Mouse (Mus musculus) heart, adult 2 months (tissue): ENCODE measurements around the gene Irs3. TPM values are rescaled to one million over a fixed set of nuclear protein-coding genes. Genes with fewer than 3 reads are reported as not detected.

Source experiments
- DNase-seq, 2 experiments: peaks; one replicate each; pipeline ENCODE4 v3.0.0; 2021
- H3K27ac ChIP-seq: fragments of 200-600 bp; 2 replicates; pipeline ENCODE4 v1.8.1; 2022
- H3K27me3 ChIP-seq: fragments of 200-500 bp; 2 replicates; pipeline ENCODE4 v1.6.1; 2012; ENCODE audit warnings: mild to moderate bottlenecking, low read length, inconsistent platforms, mixed read lengths; ENCODE audit not compliant: control insufficient read depth, insufficient read depth
- H3K36me3 ChIP-seq: fragments of 200-500 bp; 2 replicates; pipeline ENCODE4 v1.6.1; 2012; ENCODE audit warnings: low read length, inconsistent platforms; ENCODE audit not compliant: control insufficient read depth, insufficient read depth
- H3K4me1 ChIP-seq: fragments of 200-500 bp; 2 replicates; pipeline ENCODE4 v1.6.1; 2011; ENCODE audit warnings: low read length; ENCODE audit not compliant: control insufficient read depth, insufficient read depth
- H3K4me3 ChIP-seq: fragments of 200-600 bp; 2 replicates; pipeline ENCODE4 v1.8.1; 2022
- H3K79me2 ChIP-seq: fragments of 200-500 bp; replicated peaks from 2 replicates; pipeline ENCODE4 v1.6.1; 2012; ENCODE audit warnings: mild to moderate bottlenecking, inconsistent platforms, low read length, moderate library complexity, mixed read lengths; ENCODE audit not compliant: control insufficient read depth, insufficient read depth
- H3K9ac ChIP-seq: fragments of 200-500 bp; 2 replicates; pipeline ENCODE4 v1.6.1; 2012; ENCODE audit warnings: low read depth, mild to moderate bottlenecking, control low read depth, inconsistent platforms, low read length, mixed read lengths
- CTCF ChIP-seq: fragments of 200-600 bp; IDR thresholded peaks from 2 replicates; pipeline ENCODE4 v1.8.1; 2022; ENCODE audit warnings: antibody characterized with exemption, mild to moderate bottlenecking, moderate library complexity
- EP300 ChIP-seq: fragments of 200-500 bp; IDR thresholded peaks from 2 replicates; pipeline ENCODE4 v1.6.1; 2011; ENCODE audit warnings: low read depth, low read length, control low read depth; ENCODE audit not compliant: insufficient read depth
- POLR2A ChIP-seq: fragments of 200-500 bp; IDR thresholded peaks from 2 replicates; pipeline ENCODE4 v1.6.1; 2011; ENCODE audit warnings: mild to moderate bottlenecking, low read depth, low read length, control low read depth; ENCODE audit not compliant: insufficient read depth
- WGBS: fragments of 180-500 bp; shearing (Covaris S2); methylation state at CpG from one replicate; pipeline ENCODE4 v1.1.7; 2018; 5-methylcytosine and 5-hydroxymethylcytosine counted together
- intact Hi-C: fragments of 180-260 bp; cut with DNase I; formaldehyde crosslinking; loops from one replicate; pipeline ENCODE4 v1.15.1; 2025
- polyA plus RNA-seq: library from polyadenylated mRNA; depleted of rRNA; stranded (reverse); fragments of >200 nt; gene quantifications from 2 replicates; pipeline ENCODE4 v1.2.3, GENCODE M21; 2012
- total RNA-seq, 2 experiments: library from RNA; stranded (reverse); gene quantifications; 2 replicates each; pipeline ENCODE4 v1.2.3; 2021

Gene Irs3
- total and polyA plus RNA-seq, 3 experiments = 0.34 to 2.2 (median 0.73) TPM

DNA sequence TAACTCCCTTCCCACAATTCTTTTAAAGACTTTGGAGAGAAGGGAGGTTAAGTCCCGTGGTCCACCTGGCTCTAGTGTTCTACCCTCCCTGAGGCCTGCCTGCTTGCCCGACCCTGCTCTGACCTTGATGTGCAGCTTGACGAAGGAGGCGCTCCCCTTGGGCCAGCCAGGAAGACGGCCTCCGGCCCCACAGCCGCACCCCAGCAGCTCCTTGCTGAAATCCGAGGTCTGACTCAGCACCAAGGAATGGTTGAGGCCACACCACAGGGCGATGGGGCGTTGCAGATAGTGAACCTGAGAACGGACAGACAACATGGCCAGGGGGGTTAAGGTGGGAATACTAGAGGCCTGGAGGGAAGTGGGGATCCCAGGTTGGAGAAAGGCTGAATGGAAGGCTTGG, 32.0 kb downstream of the Irs3 start, which contains the start of gene Pcolce:
Gene Pcolce, minus strand, starts transcription at position 235 of the 400 bp plus-strand sequence.
- Histone ChIP-seq H3K4me3 (no peak within 1 kb of the TSS), H3K9ac (no peak within 1 kb of the TSS), H3K27ac (peak within 1 kb of the TSS; percentile 20; the same call in 1 of the 2 replicates), H3K36me3 (no peaks in the 10 kb centered on the region), H3K79me2 (no peaks in the 10 kb centered on the region), H3K4me1 (peaks cover 10% of the 10 kb centered on the region), H3K27me3 (no peaks in the 10 kb centered on the region)
- TF ChIP-seq POLR2A (no peak), EP300 (no peak), CTCF (no peak)
- DNase-seq = peak; percentile 54 to 63
- 52% methylated on average over 11 of the region's 11 CpGs for WGBS
- intact Hi-C loops = no loop called here

DNA sequence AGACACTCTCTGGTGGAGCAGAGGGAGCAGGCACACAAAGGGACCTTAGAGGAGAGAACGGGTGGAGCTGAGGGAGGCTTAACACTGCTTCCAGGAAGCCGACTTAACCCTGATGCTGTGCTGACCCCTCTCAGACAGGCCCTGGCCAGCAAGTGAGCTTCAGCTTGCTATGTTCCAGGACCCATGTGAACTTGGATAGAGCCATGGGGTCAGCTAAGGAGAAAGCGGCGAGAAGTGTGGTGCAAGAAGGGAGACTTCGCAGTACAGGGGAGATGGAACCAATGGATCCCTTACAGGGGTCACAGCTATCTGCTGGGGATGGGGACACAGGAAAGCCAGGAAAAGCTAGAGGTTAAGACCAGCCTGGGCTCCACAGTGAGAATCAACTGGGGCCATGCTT, 32.4 kb downstream of the Irs3 start:
- WGBS = 72% methylated on average over 5 of the region's 5 CpGs
- no peak overlapping the region for H3K4me3 ChIP-seq
- peaks cover 10% of the 10 kb centered on the region for H3K4me1 ChIP-seq
- no peaks in the 10 kb centered on the region for H3K27me3 ChIP-seq
- H3K27ac ChIP-seq = peak overlapping the region; percentile 20; the same call in 1 of the 2 replicates
- H3K79me2 ChIP-seq = no peaks in the 10 kb centered on the region
- TF ChIP-seq POLR2A (0 out of 2 replicates have a peak, but pooled peaks have one; percentile 31), EP300 (no peak)
- H3K9ac ChIP-seq = no peak overlapping the region
- DNase-seq = peak; percentile 41 to 47
- intact Hi-C loops = no loop called here
- H3K36me3 ChIP-seq = no peaks in the 10 kb centered on the region

GRCm38 (mm10) chr5:137611245-137611602, 34.3 kb downstream of the Irs3 start:
- TF ChIP-seq EP300 (no peak), CTCF (no peak), POLR2A (peak; percentile 51; the same call in 1 of the 2 replicates)
- DNase-seq = peak; percentile 81 to 82
- no peaks in the 10 kb centered on the region for H3K27me3 ChIP-seq
- peak overlapping the region; percentile 61 for H3K9ac ChIP-seq
- intact Hi-C loops = no loop called here
- peak overlapping the region; percentile 43 for H3K4me3 ChIP-seq
- H3K27ac ChIP-seq = peak overlapping the region; percentile 78
- H3K79me2 ChIP-seq = no peaks in the 10 kb centered on the region
- H3K4me1 ChIP-seq = peaks cover 10% of the 10 kb centered on the region
- no peaks in the 10 kb centered on the region for H3K36me3 ChIP-seq
- 4% methylated on average over 6 of the region's 6 CpGs for WGBS

GRCm38 (mm10) chr5:137610548-137611244, 34.8 kb downstream of the Irs3 start:
- WGBS = 7% methylated on average over 12 of the region's 12 CpGs
- H3K27me3 ChIP-seq = no peaks in the 10 kb centered on the region
- peaks cover 10% of the 10 kb centered on the region for H3K4me1 ChIP-seq
- H3K79me2 ChIP-seq = no peaks in the 10 kb centered on the region
- H3K4me3 ChIP-seq = peak overlapping the region; percentile 43
- DNase-seq = peak; percentile 81 to 85
- H3K27ac ChIP-seq = peak overlapping the region; percentile 78
- TF ChIP-seq POLR2A (0 out of 2 replicates have a peak, but pooled peaks have one; percentile 52), CTCF (no peak), EP300 (peak; percentile 87)
- intact Hi-C loops = loop anchor here (1.0 kb wide), 1 partner anchor 18 kb away; no protein-coding TSS in a partner anchor
- H3K9ac ChIP-seq = peak overlapping the region; percentile 61
- H3K36me3 ChIP-seq = no peaks in the 10 kb centered on the region

DNA sequence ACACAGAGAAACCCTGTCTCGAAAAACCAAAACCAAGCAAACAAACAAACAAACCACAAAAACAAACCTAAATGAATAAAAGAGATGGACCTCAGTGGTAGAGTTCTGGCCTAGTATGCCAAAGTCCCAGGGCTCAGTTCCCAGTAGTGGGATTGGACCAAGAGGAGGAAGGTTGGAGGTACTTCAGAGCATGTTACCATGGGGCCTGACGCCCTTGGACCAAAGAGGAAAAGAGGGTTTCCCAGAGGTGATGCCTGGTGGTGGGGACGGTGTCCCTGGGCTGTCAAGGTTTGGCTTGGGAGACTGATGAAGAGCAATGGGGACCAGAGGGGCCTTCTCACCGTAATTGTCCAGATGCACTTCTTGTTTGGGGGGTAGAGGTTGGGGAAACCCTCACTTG, 35.5 kb downstream of the Irs3 start:
- intact Hi-C loops = loop anchor here (1.0 kb wide), 1 partner anchor 18 kb away; no protein-coding TSS in a partner anchor
- WGBS = 69% methylated on average over 4 of the region's 4 CpGs

DNA sequence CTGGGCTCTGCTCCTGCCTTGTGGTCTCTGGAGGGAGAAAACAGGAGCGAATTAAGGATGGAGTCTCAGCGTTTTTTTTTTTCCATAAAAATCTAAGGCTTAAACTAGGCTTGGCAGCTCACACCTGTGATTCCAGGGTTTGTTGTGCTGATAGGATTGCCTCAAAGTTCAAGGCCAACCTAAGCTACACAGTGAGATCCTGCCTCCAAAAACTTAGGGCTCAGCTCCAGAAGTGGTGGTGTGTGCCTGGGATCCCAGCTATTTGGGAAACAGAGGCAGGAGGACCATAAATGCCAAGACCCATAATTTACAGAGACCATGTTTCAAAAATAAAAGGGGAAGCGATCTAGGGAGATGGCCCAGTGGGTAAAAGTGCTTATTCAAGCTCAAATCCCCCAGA, 36.2 kb downstream of the Irs3 start:
- WGBS = 82% methylated on average over 3 of the region's 3 CpGs
- no peak for TF ChIP-seq EP300
- TF ChIP-seq POLR2A = no peak
- TF ChIP-seq CTCF = no peak
- Histone ChIP-seq H3K36me3 (no peaks in the 10 kb centered on the region), H3K4me1 (peaks cover 10% of the 10 kb centered on the region), H3K9ac (no peak overlapping the region), H3K4me3 (no peak overlapping the region), H3K27me3 (no peaks in the 10 kb centered on the region), H3K27ac (no peak overlapping the region), H3K79me2 (no peaks in the 10 kb centered on the region)
- no peak for DNase-seq
- intact Hi-C loops = no loop called here

More for the DNA sequence above, 35.5 kb downstream of the Irs3 start:
- peak overlapping the region; percentile 43 for H3K4me3 ChIP-seq
- DNase-seq = peak in 1 of 2 experiments; percentile 11
- peaks cover 10% of the 10 kb centered on the region for H3K4me1 ChIP-seq
- no peak for TF ChIP-seq POLR2A
- no peak for TF ChIP-seq CTCF
- TF ChIP-seq EP300 = no peak
- peak overlapping the region; percentile 17 for H3K9ac ChIP-seq
- H3K36me3 ChIP-seq = no peaks in the 10 kb centered on the region
- no peaks in the 10 kb centered on the region for H3K79me2 ChIP-seq
- H3K27ac ChIP-seq = peak overlapping the region; percentile 78
- no peaks in the 10 kb centered on the region for H3K27me3 ChIP-seq
